Mouse (Mus musculus): Measurements from ENCODE around the gene Bach1. TPM values are rescaled to one million over a fixed set of nuclear protein-coding genes. Genes with fewer than 3 reads are reported as not detected.

Bach1 gene
- polyA plus RNA-seq, 1 experiment from 2014 or later, result 14.3 TPM

DNA sequence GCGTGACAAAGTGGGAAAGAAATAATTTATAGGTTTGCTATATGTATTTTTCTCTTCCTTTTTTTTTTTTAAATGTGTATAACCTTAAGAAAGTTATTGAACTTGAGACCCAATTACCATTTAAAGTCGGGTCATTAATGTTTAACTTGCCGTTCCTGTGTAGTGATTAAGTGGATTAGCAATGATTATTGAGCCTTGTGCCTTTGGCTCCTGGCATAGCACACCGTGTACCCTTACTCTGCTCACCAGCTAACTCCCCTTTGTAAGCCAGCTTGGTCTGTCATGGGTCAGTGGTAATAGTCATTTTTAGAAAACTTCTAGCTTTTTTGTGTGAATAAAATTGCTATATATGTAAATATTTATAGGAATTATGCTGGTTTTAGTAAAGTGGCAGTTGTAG lies 73.2 kb downstream of the Bach1 start:
- ATAC-seq, result no peak
- Histone ChIP-seq H3K4me1 (ENCODE audit: control insufficient read depth, insufficient read depth, low read length) (no peaks in the 10 kb centered on the region), H3K9ac (ENCODE audit: low read depth, low read length) (no peak overlapping the region), H3K4me2 (ENCODE audit: low read length) (no peak overlapping the region), H3K27me3 (ENCODE audit: control insufficient read depth, insufficient read depth, low read depth, low read length) (no peaks in the 10 kb centered on the region), H3K4me3 (ENCODE audit: low read depth, low read length) (no peak overlapping the region), H3K36me3 (ENCODE audit: control insufficient read depth, insufficient read depth, low read length) (no peaks in the 10 kb centered on the region), H3K9me3 (replicated peaks; ENCODE audit: control insufficient read depth, low read length, poor library complexity, severe bottlenecking) (no peaks in the 10 kb centered on the region), H3K27ac (ENCODE audit: low read length) (no peak overlapping the region)
- WGBS, result 79% methylated on average over 4 of the region's 4 CpGs

DNA sequence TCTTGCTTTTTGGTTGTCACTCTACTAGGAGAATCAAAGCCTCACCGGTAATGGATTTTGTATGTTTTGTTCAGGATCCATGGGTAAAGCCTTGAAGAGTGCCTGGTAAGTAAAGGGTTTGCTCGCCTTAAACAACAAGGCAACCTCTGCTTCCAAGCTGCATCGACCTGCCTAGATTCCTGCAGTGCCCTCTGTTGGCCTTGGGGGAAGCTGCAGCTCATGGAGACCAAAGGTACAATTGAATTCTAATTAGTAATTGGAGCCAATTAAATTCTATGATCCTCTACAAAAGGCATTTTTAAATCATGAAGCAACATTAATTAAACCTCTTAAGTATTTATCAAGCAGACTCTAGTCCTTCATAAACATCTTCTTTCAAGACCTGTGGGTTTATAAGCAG lies 75.7 kb downstream of the Bach1 start:
- H3K4me2 ChIP-seq (ENCODE audit: low read length), result no peak overlapping the region
- H3K36me3 ChIP-seq (ENCODE audit: control insufficient read depth, insufficient read depth, low read length), result no peaks in the 10 kb centered on the region
- no peaks in the 10 kb centered on the region for H3K9me3 ChIP-seq (replicated peaks; ENCODE audit: control insufficient read depth, low read length, poor library complexity, severe bottlenecking)
- no peak for ATAC-seq
- no peaks in the 10 kb centered on the region for H3K27me3 ChIP-seq (ENCODE audit: control insufficient read depth, insufficient read depth, low read depth, low read length)
- no peak overlapping the region for H3K27ac ChIP-seq (ENCODE audit: low read length)
- H3K9ac ChIP-seq (ENCODE audit: low read depth, low read length), result no peak overlapping the region
- no peak overlapping the region for H3K4me3 ChIP-seq (ENCODE audit: low read depth, low read length)
- WGBS, result 62% methylated on average over 3 of the region's 3 CpGs
- H3K4me1 ChIP-seq (ENCODE audit: control insufficient read depth, insufficient read depth, low read length), result no peaks in the 10 kb centered on the region

DNA sequence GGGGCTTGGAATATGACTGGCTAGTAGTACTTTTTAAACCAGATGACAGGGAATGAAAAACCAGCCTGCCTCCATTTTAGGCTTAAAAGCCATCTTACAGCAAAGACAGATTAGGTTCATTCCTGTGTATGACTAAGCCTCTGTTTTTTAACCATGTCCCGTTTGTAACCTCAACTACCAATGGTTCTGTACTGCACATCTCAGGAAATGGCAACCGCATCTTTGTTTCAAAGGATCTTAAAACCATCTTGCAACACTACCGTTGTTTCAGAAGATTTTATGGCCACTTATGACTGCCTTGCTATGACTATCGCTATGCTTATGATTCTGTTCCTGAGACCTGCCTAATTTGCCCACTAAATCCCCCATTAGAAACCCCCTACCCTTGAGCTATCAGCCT lies 78.6 kb downstream of the Bach1 start:
- Histone ChIP-seq H3K27me3 (ENCODE audit: control insufficient read depth, insufficient read depth, low read depth, low read length) (no peaks in the 10 kb centered on the region), H3K9me3 (replicated peaks; ENCODE audit: control insufficient read depth, low read length, poor library complexity, severe bottlenecking) (no peaks in the 10 kb centered on the region), H3K4me1 (ENCODE audit: control insufficient read depth, insufficient read depth, low read length) (no peaks in the 10 kb centered on the region), H3K9ac (ENCODE audit: low read depth, low read length) (no peak overlapping the region), H3K27ac (ENCODE audit: low read length) (no peak overlapping the region), H3K4me3 (ENCODE audit: low read depth, low read length) (no peak overlapping the region), H3K36me3 (ENCODE audit: control insufficient read depth, insufficient read depth, low read length) (no peaks in the 10 kb centered on the region), H3K4me2 (ENCODE audit: low read length) (no peak overlapping the region)
- ATAC-seq, result no peak
- WGBS, result 88% methylated on average over 4 of the region's 4 CpGs

GRCm38 (mm10) chr16:87781637-87782036 lies 82.9 kb downstream of the Bach1 start:
- WGBS, result 55% methylated on average over 7 of the region's 7 CpGs
- H3K36me3 ChIP-seq (ENCODE audit: control insufficient read depth, insufficient read depth, low read length), result no peaks in the 10 kb centered on the region
- no peaks in the 10 kb centered on the region for H3K4me1 ChIP-seq (ENCODE audit: control insufficient read depth, insufficient read depth, low read length)
- H3K27me3 ChIP-seq (ENCODE audit: control insufficient read depth, insufficient read depth, low read depth, low read length), result no peaks in the 10 kb centered on the region
- no peak overlapping the region for H3K4me2 ChIP-seq (ENCODE audit: low read length)
- no peak overlapping the region for H3K9ac ChIP-seq (ENCODE audit: low read depth, low read length)
- H3K9me3 ChIP-seq (replicated peaks; ENCODE audit: control insufficient read depth, low read length, poor library complexity, severe bottlenecking), result no peaks in the 10 kb centered on the region
- no peak overlapping the region for H3K27ac ChIP-seq (ENCODE audit: low read length)
- H3K4me3 ChIP-seq (ENCODE audit: low read depth, low read length), result no peak overlapping the region
- ATAC-seq, result no peak

Other genes with a start within 250 kb of the Bach1 start
- gene Usp16, start 244.2 kb upstream of the Bach1 start, polyA plus RNA-seq (2015; fragmentation: Nextera tagmentation; extraction: Ambion mirVana), result 44.4 and 45.9 TPM in 2 replicates
- 401 and 428 TPM in 2 replicates for gene Cct8, start 203.1 kb upstream of the Bach1 start, polyA plus RNA-seq (2015; fragmentation: Nextera tagmentation; extraction: Ambion mirVana)
- not detected in 2 replicates for gene Map3k7cl, start 145.6 kb upstream of the Bach1 start, polyA plus RNA-seq (2015; fragmentation: Nextera tagmentation; extraction: Ambion mirVana)